Mouse (Mus musculus) bone marrow, adult 2 months (tissue): ENCODE measurements around the gene Aamp.

Experiments
- CTCF ChIP-seq: fragments of 200-500 bp; IDR thresholded peaks from 2 replicates; pipeline ENCODE4 v1.5.1; 2011; ENCODE audit warnings: low read length, control low read depth; ENCODE audit not compliant: control insufficient read depth, insufficient read depth
- POLR2A ChIP-seq: fragments of 200-500 bp; IDR thresholded peaks from 2 replicates; pipeline ENCODE4 v1.6.1; 2011; ENCODE audit warnings: low read depth, mild to moderate bottlenecking, control low read depth, low read length, borderline replicate concordance; ENCODE audit not compliant: control insufficient read depth

DNA sequence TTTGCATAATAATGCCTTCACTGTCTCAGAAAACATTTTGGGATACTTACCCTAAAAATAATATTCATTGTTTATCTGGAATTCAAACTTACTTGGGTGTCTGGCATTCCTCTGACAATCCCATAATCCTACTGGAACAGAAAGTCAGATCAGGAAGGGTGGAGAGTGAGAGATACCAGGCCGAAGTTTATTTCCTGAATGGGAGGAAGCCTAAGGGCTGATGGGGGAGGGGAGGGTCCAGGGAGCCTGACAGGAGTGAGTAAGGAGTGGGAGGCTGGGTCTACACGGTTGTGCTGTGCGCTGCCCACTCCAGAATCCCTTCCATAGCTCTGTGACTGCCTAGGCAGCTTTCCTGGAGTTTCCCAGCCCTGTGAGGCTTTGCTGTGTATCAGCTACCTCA, 25.2 kb upstream of the Aamp start:
- TF ChIP-seq POLR2A = no peak
- no peak for TF ChIP-seq CTCF
